Mouse (Mus musculus) heart, embryonic 15.5 days (tissue): ENCODE data around the gene Rps6ka6. TPM values are rescaled to one million over a fixed set of nuclear protein-coding genes. Genes with fewer than 3 reads are reported as not detected.

Source experiments
- ATAC-seq: fragments of 200-750 bp; cut with Nextera tagmentation; replicated peaks from 2 replicates; pipeline ENCODE4 v1.8.0; 2017; ENCODE audit warnings: low read depth, moderate TSS enrichment; ENCODE audit not compliant: insufficient number of reproducible peaks, insufficient read depth, low FRiP score
- H3K27ac ChIP-seq: fragments of 300-500 bp; sonication (generic); 2 replicates; pipeline ENCODE4 v1.5.1; 2015; ENCODE audit warnings: mild to moderate bottlenecking, inconsistent platforms
- H3K27me3 ChIP-seq: fragments of 300-500 bp; sonication (generic); 2 replicates; pipeline ENCODE4 v1.6.1; 2015; ENCODE audit warnings: inconsistent platforms
- H3K36me3 ChIP-seq: fragments of 300-500 bp; sonication (generic); 2 replicates; pipeline ENCODE4 v1.6.1; 2015; ENCODE audit warnings: mild to moderate bottlenecking, inconsistent platforms
- H3K4me1 ChIP-seq: fragments of 300-500 bp; sonication (generic); replicated peaks from 2 replicates; pipeline ENCODE4 v1.6.1; 2015; ENCODE audit warnings: inconsistent platforms
- H3K4me2 ChIP-seq: fragments of 300-500 bp; sonication (generic); 2 replicates; pipeline ENCODE4 v1.6.1; 2015; ENCODE audit warnings: inconsistent platforms, mild to moderate bottlenecking, moderate library complexity
- H3K4me3 ChIP-seq: fragments of 300-500 bp; sonication (generic); 2 replicates; pipeline ENCODE4 v1.5.1; 2015; ENCODE audit warnings: mild to moderate bottlenecking, inconsistent platforms
- H3K9ac ChIP-seq: fragments of 300-500 bp; sonication (generic); 2 replicates; pipeline ENCODE4 v1.6.1; 2015; ENCODE audit warnings: mild to moderate bottlenecking, inconsistent platforms
- H3K9me3 ChIP-seq: fragments of 300-500 bp; sonication (generic); replicated peaks from 2 replicates; pipeline ENCODE4 v1.6.1; 2016; ENCODE audit warnings: inconsistent platforms
- WGBS: fragments of 180-500 bp; shearing (Covaris S2); methylation state at CpG from one replicate; pipeline ENCODE4 v1.1.7; 2015; ENCODE audit warnings: mixed read lengths; 5-methylcytosine and 5-hydroxymethylcytosine counted together
- polyA plus RNA-seq: library from polyadenylated mRNA; unstranded; fragments of >200 nt; fragmentation: Nextera tagmentation; extraction: Ambion mirVana; gene quantifications from 2 replicates; pipeline ENCODE4 v1.2.1, GENCODE M21; 2015

The Rps6ka6 gene
- polyA plus RNA-seq, 1 experiment from 2014 or later: 5.2 TPM

GRCm38 (mm10) chrX:111374177-111374576 is 163.6 kb downstream of the Rps6ka6 start:
- H3K4me2 ChIP-seq: no peak overlapping the region
- WGBS: 33% methylated on average over 1 of the region's 1 CpGs
- no peaks in the 10 kb centered on the region for H3K9me3 ChIP-seq
- H3K9ac ChIP-seq: no peak overlapping the region
- no peaks in the 10 kb centered on the region for H3K27me3 ChIP-seq
- ATAC-seq: no peak
- H3K4me1 ChIP-seq: no peaks in the 10 kb centered on the region
- no peak overlapping the region for H3K4me3 ChIP-seq
- H3K36me3 ChIP-seq: no peaks in the 10 kb centered on the region
- H3K27ac ChIP-seq: no peak overlapping the region

Other genes starting within 250 kb of the Rps6ka6 start
- 0.47 and 0.54 TPM in 2 replicates for gene Hdx, start 159.1 kb upstream of the Rps6ka6 start, polyA plus RNA-seq